Mouse (Mus musculus) olfactory bulb, adult 2 months (tissue): ENCODE data around the gene Catsper1.

Source experiments
- CTCF ChIP-seq: fragments of 200-500 bp; IDR thresholded peaks from 2 replicates; pipeline ENCODE4 v1.5.1; 2012; ENCODE audit warnings: low read depth, mild to moderate bottlenecking, low read length, moderate library complexity; ENCODE audit not compliant: insufficient read depth
- POLR2A ChIP-seq: fragments of 200-500 bp; IDR thresholded peaks from 2 replicates; pipeline ENCODE4 v1.6.1; 2012; ENCODE audit warnings: mild to moderate bottlenecking, low read depth, low read length, moderate library complexity; ENCODE audit not compliant: insufficient read depth

- TF ChIP-seq CTCF = no peak
- no peak for TF ChIP-seq POLR2A
Measured at GRCm38 (mm10) chr19:5335441-5335840, at the start of gene Catsper1.
